Mouse (Mus musculus) neural tube, embryonic 14.5 days (tissue): ENCODE results near the gene Stat3. TPM values are rescaled to one million over a fixed set of nuclear protein-coding genes. Genes with fewer than 3 reads are reported as not detected.

Experiments
- ATAC-seq: fragments of 200-750 bp; cut with Nextera tagmentation; 2 replicates; pipeline ENCODE4 v1.8.0; 2017; ENCODE audit warnings: low read depth, mild to moderate bottlenecking, moderate TSS enrichment, moderate library complexity
- H3K27ac ChIP-seq: fragments of 300-500 bp; sonication (generic); 2 replicates; pipeline ENCODE4 v1.5.1; 2014; ENCODE audit warnings: low read depth, mild to moderate bottlenecking, control low read depth, low read length, moderate library complexity, mixed read lengths
- H3K27me3 ChIP-seq: fragments of 300-500 bp; sonication (generic); 2 replicates; pipeline ENCODE4 v1.6.1; 2014; ENCODE audit warnings: low read length; ENCODE audit not compliant: control insufficient read depth, insufficient read depth
- H3K36me3 ChIP-seq: fragments of 300-500 bp; sonication (generic); 2 replicates; pipeline ENCODE4 v1.6.1; 2014; ENCODE audit warnings: low read length, mixed read lengths; ENCODE audit not compliant: control insufficient read depth, insufficient read depth
- H3K4me1 ChIP-seq: fragments of 300-500 bp; sonication (generic); 2 replicates; pipeline ENCODE4 v1.6.1; 2014; ENCODE audit warnings: low read length; ENCODE audit not compliant: control insufficient read depth, insufficient read depth
- H3K4me2 ChIP-seq: fragments of 300-500 bp; sonication (generic); 2 replicates; pipeline ENCODE4 v1.6.1; 2014; ENCODE audit warnings: mild to moderate bottlenecking, low read depth, low read length, control low read depth
- H3K4me3 ChIP-seq: fragments of 300-500 bp; sonication (generic); 2 replicates; pipeline ENCODE4 v1.5.1; 2014; ENCODE audit warnings: low read depth, low read length, control low read depth, mixed read lengths
- H3K9ac ChIP-seq: fragments of 300-500 bp; sonication (generic); replicated peaks from 2 replicates; pipeline ENCODE4 v1.6.1; 2014; ENCODE audit warnings: low read depth, mild to moderate bottlenecking, control low read depth, low read length, mixed read lengths
- H3K9me3 ChIP-seq: fragments of 300-500 bp; sonication (generic); 2 replicates; pipeline ENCODE4 v1.6.1; 2016; ENCODE audit warnings: low read length; ENCODE audit not compliant: control insufficient read depth
- WGBS: fragments of 180-500 bp; shearing (Covaris S2); extraction: QIAGEN DNeasy Blood & Tissue Kit; methylation state at CpG from one replicate; pipeline ENCODE4 v1.1.7; 2014; 5-methylcytosine and 5-hydroxymethylcytosine counted together
- polyA plus RNA-seq: library from polyadenylated mRNA; unstranded; fragments of >200 nt; fragmentation: Nextera tagmentation; extraction: Ambion mirVana; gene quantifications from 2 replicates; pipeline ENCODE4 v1.2.1, GENCODE M21; 2014

The Stat3 gene
- polyA plus RNA-seq, 1 experiment from 2014 or later = 45.6 TPM

- no peak overlapping the region for H3K4me3 ChIP-seq
- no peak for ATAC-seq
- WGBS = 89% methylated on average over 4 of the region's 4 CpGs
Measured at GRCm38 (mm10) chr11:100920887-100921624, 18.3 kb downstream of the Stat3 start.

GRCm38 (mm10) chr11:100918007-100918406, 21.3 kb downstream of the Stat3 start:
- no peak overlapping the region for H3K4me2 ChIP-seq
- no peak overlapping the region for H3K9ac ChIP-seq
- H3K27me3 ChIP-seq = no peaks in the 10 kb centered on the region
- H3K36me3 ChIP-seq = no peaks in the 10 kb centered on the region
- H3K4me1 ChIP-seq = no peaks in the 10 kb centered on the region
- WGBS = 88% methylated on average over 5 of the region's 5 CpGs
- no peak overlapping the region for H3K4me3 ChIP-seq
- H3K9me3 ChIP-seq = no peaks in the 10 kb centered on the region
- no peak overlapping the region for H3K27ac ChIP-seq
- no peak for ATAC-seq

More at GRCm38 (mm10) chr11:100920887-100921624, 18.3 kb downstream of the Stat3 start:
- H3K27me3 ChIP-seq = no peaks in the 10 kb centered on the region
- H3K27ac ChIP-seq = no peak overlapping the region
- no peak overlapping the region for H3K9ac ChIP-seq
- H3K4me1 ChIP-seq = no peaks in the 10 kb centered on the region
- no peaks in the 10 kb centered on the region for H3K9me3 ChIP-seq
- no peak overlapping the region for H3K4me2 ChIP-seq
- no peaks in the 10 kb centered on the region for H3K36me3 ChIP-seq

- Histone ChIP-seq H3K9ac (no peak overlapping the region), H3K4me3 (no peak overlapping the region), H3K4me1 (no peaks in the 10 kb centered on the region), H3K27me3 (no peaks in the 10 kb centered on the region), H3K36me3 (no peaks in the 10 kb centered on the region), H3K9me3 (no peaks in the 10 kb centered on the region), H3K4me2 (no peak overlapping the region), H3K27ac (no peak overlapping the region)
- 96% methylated on average over 4 of the region's 4 CpGs for WGBS
- no peak for ATAC-seq
Measured at GRCm38 (mm10) chr11:100916432-100916971, 22.8 kb downstream of the Stat3 start.

GRCm38 (mm10) chr11:100915063-100915462, 24.3 kb downstream of the Stat3 start:
- Histone ChIP-seq H3K27ac (no peak overlapping the region), H3K9ac (no peak overlapping the region), H3K27me3 (no peaks in the 10 kb centered on the region), H3K4me2 (no peak overlapping the region), H3K36me3 (no peaks in the 10 kb centered on the region; the same call in 1 of the 2 replicates), H3K4me1 (no peaks in the 10 kb centered on the region), H3K9me3 (no peaks in the 10 kb centered on the region), H3K4me3 (no peak overlapping the region)
- WGBS = 99% methylated on average over 3 of the region's 3 CpGs
- ATAC-seq = no peak

GRCm38 (mm10) chr11:100914415-100914814, 24.9 kb downstream of the Stat3 start:
- H3K4me1 ChIP-seq = no peaks in the 10 kb centered on the region
- no peaks in the 10 kb centered on the region; the same call in 1 of the 2 replicates for H3K36me3 ChIP-seq
- WGBS = 87% methylated on average over 5 of the region's 5 CpGs
- H3K4me3 ChIP-seq = no peak overlapping the region
- H3K27me3 ChIP-seq = no peaks in the 10 kb centered on the region
- H3K9me3 ChIP-seq = no peaks in the 10 kb centered on the region
- H3K4me2 ChIP-seq = no peak overlapping the region
- no peak for ATAC-seq
- no peak overlapping the region for H3K27ac ChIP-seq
- no peak overlapping the region for H3K9ac ChIP-seq

GRCm38 (mm10) chr11:100912401-100913155, 26.8 kb downstream of the Stat3 start:
- H3K9me3 ChIP-seq = no peaks in the 10 kb centered on the region
- WGBS = 90% methylated on average over 17 of the region's 17 CpGs
- H3K27me3 ChIP-seq = no peaks in the 10 kb centered on the region
- H3K4me1 ChIP-seq = no peaks in the 10 kb centered on the region
- H3K4me3 ChIP-seq = no peak overlapping the region
- H3K27ac ChIP-seq = no peak overlapping the region
- no peak for ATAC-seq
- no peak overlapping the region for H3K9ac ChIP-seq
- no peak overlapping the region for H3K4me2 ChIP-seq
- peaks cover 8% of the 10 kb centered on the region for H3K36me3 ChIP-seq

- H3K9me3 ChIP-seq = no peaks in the 10 kb centered on the region
- no peak for ATAC-seq
- H3K4me1 ChIP-seq = no peaks in the 10 kb centered on the region
- no peak overlapping the region for H3K4me3 ChIP-seq
- no peak overlapping the region for H3K27ac ChIP-seq
- H3K4me2 ChIP-seq = no peak overlapping the region
- no peaks in the 10 kb centered on the region for H3K27me3 ChIP-seq
- H3K36me3 ChIP-seq = peaks cover 26% of the 10 kb centered on the region
- H3K9ac ChIP-seq = no peak overlapping the region
- WGBS = 85% methylated on average over 9 of the region's 9 CpGs
Measured at GRCm38 (mm10) chr11:100908567-100908966, 30.8 kb downstream of the Stat3 start.

GRCm38 (mm10) chr11:100908112-100908511, 31.2 kb downstream of the Stat3 start:
- Histone ChIP-seq H3K4me3 (no peak overlapping the region), H3K4me1 (no peaks in the 10 kb centered on the region), H3K27me3 (no peaks in the 10 kb centered on the region), H3K9ac (no peak overlapping the region), H3K27ac (no peak overlapping the region), H3K9me3 (no peaks in the 10 kb centered on the region), H3K4me2 (no peak overlapping the region), H3K36me3 (peaks cover 30% of the 10 kb centered on the region)
- 88% methylated on average over 2 of the region's 2 CpGs for WGBS
- no peak for ATAC-seq

GRCm38 (mm10) chr11:100906885-100907284, 32.5 kb downstream of the Stat3 start:
- Histone ChIP-seq H3K27ac (no peak overlapping the region), H3K9ac (no peak overlapping the region), H3K27me3 (no peaks in the 10 kb centered on the region), H3K36me3 (peaks cover 38% of the 10 kb centered on the region), H3K9me3 (no peaks in the 10 kb centered on the region), H3K4me3 (no peak overlapping the region), H3K4me1 (no peaks in the 10 kb centered on the region), H3K4me2 (no peak overlapping the region)
- WGBS = 93% methylated on average over 4 of the region's 4 CpGs
- ATAC-seq = no peak
